Mouse (Mus musculus) myocyte (in vitro differentiated cells): ENCODE data around the gene Cyb5rl. TPM values are rescaled to one million over a fixed set of nuclear protein-coding genes. Genes with fewer than 3 reads are reported as not detected.

Experiments used
- H3K27me3 ChIP-seq: one replicate; pipeline ENCODE4 v1.6.1; 2011; ENCODE audit not compliant: control insufficient read depth, insufficient read depth, insufficient read length
- H3K36me3 ChIP-seq: one replicate; pipeline ENCODE4 v1.6.1; 2011; ENCODE audit not compliant: control insufficient read depth, insufficient read depth
- H3K4me2 ChIP-seq: one replicate; pipeline ENCODE4 v1.6.1; 2011; ENCODE audit warnings: low read depth, control low read depth
- H3K4me3 ChIP-seq: one replicate; pipeline ENCODE4 v1.5.1; 2011; ENCODE audit warnings: mild to moderate bottlenecking, control low read depth, moderate library complexity
- H3K79me2 ChIP-seq: one replicate; pipeline ENCODE4 v1.6.1; 2011; ENCODE audit not compliant: control insufficient read depth, insufficient read depth
- H3ac ChIP-seq: one replicate; pipeline ENCODE4 v1.6.1; 2011; ENCODE audit not compliant: control insufficient read depth, insufficient read length
- CEBPB ChIP-seq: IDR thresholded peaks from 2 replicates; pipeline ENCODE4 v1.6.1; 2011; ENCODE audit warnings: mild to moderate bottlenecking, moderate library complexity; ENCODE audit not compliant: poor library complexity, insufficient read depth, severe bottlenecking
- E2F4 ChIP-seq: IDR thresholded peaks from one replicate; pipeline ENCODE4 v1.6.1; 2011; ENCODE audit warnings: mild to moderate bottlenecking, control low read depth, moderate library complexity; ENCODE audit not compliant: insufficient read depth
- MAX ChIP-seq: IDR thresholded peaks from one replicate; pipeline ENCODE4 v1.6.1; 2011; ENCODE audit warnings: low read depth, mild to moderate bottlenecking, control low read depth
- MYOD1 ChIP-seq, 3 experiments: IDR thresholded peaks; one replicate each; pipeline ENCODE4 v1.6.1; 2011; ENCODE audit warnings: control low read depth in 2 of 3, low read depth in 2 of 3, mild to moderate bottlenecking in 2 of 3, moderate library complexity in 1 of 3; ENCODE audit not compliant: insufficient read length in 2 of 3, control insufficient read depth in 1 of 3
- MYOG ChIP-seq, 3 experiments: IDR thresholded peaks; one replicate each; pipeline ENCODE4 v1.6.1; 2011; ENCODE audit warnings: control low read depth in 2 of 3, low read depth in 2 of 3, mild to moderate bottlenecking in 2 of 3; ENCODE audit not compliant: insufficient read length in 2 of 3, control insufficient read depth in 1 of 3, insufficient read depth in 1 of 3
- POLR2A ChIP-seq: IDR thresholded peaks from one replicate; pipeline ENCODE4 v1.6.1; 2011; ENCODE audit warnings: low read depth, mild to moderate bottlenecking, control low read depth, moderate library complexity; ENCODE audit not compliant: insufficient read length
- POLR2AphosphoS2 ChIP-seq: IDR thresholded peaks from one replicate; pipeline ENCODE4 v1.6.1; 2011; ENCODE audit warnings: low read depth, control low read depth; ENCODE audit not compliant: insufficient read length
- REST ChIP-seq: IDR thresholded peaks from one replicate; pipeline ENCODE4 v1.6.1; 2011; ENCODE audit warnings: mild to moderate bottlenecking, control low read depth, moderate library complexity; ENCODE audit not compliant: insufficient read depth, insufficient read length
- SRF ChIP-seq: IDR thresholded peaks from one replicate; pipeline ENCODE4 v1.6.1; 2011; ENCODE audit warnings: low read depth; ENCODE audit not compliant: control insufficient read depth, insufficient read length
- TCF12 ChIP-seq: IDR thresholded peaks from one replicate; pipeline ENCODE4 v1.6.1; 2011; ENCODE audit warnings: mild to moderate bottlenecking, control low read depth; ENCODE audit not compliant: poor library complexity, insufficient read depth, severe bottlenecking
- TCF3 ChIP-seq: IDR thresholded peaks from one replicate; pipeline ENCODE4 v1.6.1; 2011; ENCODE audit warnings: low read depth, control low read depth; ENCODE audit not compliant: insufficient read length
- USF1 ChIP-seq: IDR thresholded peaks from one replicate; pipeline ENCODE4 v1.6.1; 2011; ENCODE audit warnings: low read depth, mild to moderate bottlenecking, control low read depth, moderate library complexity
- polyA plus RNA-seq: library from polyadenylated mRNA; unstranded; fragments of >200 nt; fragmentation: generic; extraction: Trizol; gene quantifications from one replicate; pipeline ENCODE4 v1.2.1, GENCODE M21; 2012; ENCODE audit warnings: missing spikeins

Cyb5rl gene
- polyA plus RNA-seq, 1 experiment: 9.1 TPM

DNA sequence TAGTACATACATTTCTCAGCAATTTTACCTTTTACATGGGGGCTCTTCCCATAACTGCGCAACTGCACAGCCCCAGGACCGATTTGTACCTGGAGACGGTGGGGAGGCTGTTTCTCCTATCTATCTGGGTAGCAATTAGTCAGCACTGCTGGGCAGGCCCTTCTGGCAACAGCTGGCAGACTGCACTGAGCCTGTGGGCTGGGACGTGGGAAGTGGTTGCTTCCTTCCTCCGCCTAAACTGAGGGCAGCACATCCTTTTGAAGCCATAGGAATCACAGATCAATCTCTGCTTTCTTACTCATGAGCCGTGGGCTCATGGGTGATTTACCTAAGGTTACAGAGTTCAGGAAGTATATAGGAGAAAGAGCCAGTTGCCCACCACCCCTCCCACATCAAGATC, 8.0 kb upstream of the Cyb5rl start:
- no peak overlapping the region for H3K4me3 ChIP-seq
- H3K36me3 ChIP-seq: peaks cover 24% of the 10 kb centered on the region
- H3K27me3 ChIP-seq: no peaks in the 10 kb centered on the region
- no peak overlapping the region for H3ac ChIP-seq
- TF ChIP-seq MYOG (IDR thresholded peaks at IDR 0.05; ENCODE audit: control insufficient read depth in 1 of 3, insufficient read depth in 1 of 3, insufficient read length in 2 of 3, low read depth in 2 of 3): peak in 1 of 3 experiments; percentile 19
- TF ChIP-seq REST: no peak
- no peak overlapping the region for H3K4me2 ChIP-seq
- H3K79me2 ChIP-seq: no peaks in the 10 kb centered on the region

DNA sequence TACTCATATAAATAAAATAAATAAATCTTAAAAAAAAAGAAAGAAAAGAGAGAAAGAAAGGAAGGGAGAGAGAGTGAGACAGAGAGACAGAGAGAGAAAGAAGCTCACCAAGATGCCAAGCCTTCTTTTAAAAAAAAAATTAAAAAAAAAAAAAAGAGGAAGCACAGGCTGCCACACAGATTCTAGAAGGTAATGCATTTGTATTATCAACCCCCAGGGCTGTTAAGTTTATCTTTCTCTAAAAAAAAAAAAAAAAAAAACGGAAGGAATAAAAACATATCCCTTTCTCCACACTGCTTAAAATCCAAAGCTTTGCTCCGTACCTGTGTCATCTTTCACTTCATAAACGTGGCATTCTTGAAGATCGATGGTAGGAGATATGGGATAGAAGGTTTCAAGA, 5.2 kb upstream of the Cyb5rl start:
- TF ChIP-seq CEBPB: no peak
- H3K79me2 ChIP-seq: peaks cover 11% of the 10 kb centered on the region
- no peaks in the 10 kb centered on the region for H3K27me3 ChIP-seq
- H3K4me3 ChIP-seq: no peak overlapping the region
- no peak overlapping the region for H3ac ChIP-seq
- peaks cover 24% of the 10 kb centered on the region for H3K36me3 ChIP-seq
- no peak overlapping the region for H3K4me2 ChIP-seq

DNA sequence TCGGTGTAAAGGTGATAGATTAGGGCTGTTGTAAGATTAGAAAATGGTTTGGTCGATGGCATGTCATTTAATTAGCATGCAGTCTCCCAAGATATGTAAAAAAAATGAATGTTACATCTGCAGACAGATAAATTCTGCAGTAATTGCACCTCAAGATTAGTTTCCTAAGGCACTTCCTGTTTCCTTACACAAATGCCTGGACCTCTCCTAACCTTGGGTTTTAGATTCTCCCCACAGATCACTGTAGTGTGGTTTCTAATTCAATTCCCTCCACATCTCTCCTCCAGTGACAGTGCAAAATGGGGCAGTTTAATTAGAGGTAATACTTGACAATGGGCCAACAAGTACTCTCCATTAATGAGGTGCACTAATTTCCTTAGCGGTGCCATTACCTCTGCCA, 3.6 kb upstream of the Cyb5rl start:
- Histone ChIP-seq H3K4me3 (no peak overlapping the region), H3K4me2 (no peak overlapping the region), H3K36me3 (peaks cover 21% of the 10 kb centered on the region), H3K79me2 (peaks cover 11% of the 10 kb centered on the region), H3ac (no peak overlapping the region), H3K27me3 (no peaks in the 10 kb centered on the region)
- TF ChIP-seq USF1 (no peak), CEBPB (no peak), MAX (no peak), SRF (no peak), TCF3 (no peak), REST (no peak), POLR2A (no peak), MYOD1 (IDR thresholded peaks at IDR 0.05; ENCODE audit: control insufficient read depth in 1 of 3, insufficient read length in 2 of 3, low read depth in 2 of 3) (no peak), E2F4 (no peak), MYOG (IDR thresholded peaks at IDR 0.05; ENCODE audit: control insufficient read depth in 1 of 3, insufficient read depth in 1 of 3, insufficient read length in 2 of 3, low read depth in 2 of 3) (no peak), POLR2AphosphoS2 (no peak), TCF12 (no peak)

DNA sequence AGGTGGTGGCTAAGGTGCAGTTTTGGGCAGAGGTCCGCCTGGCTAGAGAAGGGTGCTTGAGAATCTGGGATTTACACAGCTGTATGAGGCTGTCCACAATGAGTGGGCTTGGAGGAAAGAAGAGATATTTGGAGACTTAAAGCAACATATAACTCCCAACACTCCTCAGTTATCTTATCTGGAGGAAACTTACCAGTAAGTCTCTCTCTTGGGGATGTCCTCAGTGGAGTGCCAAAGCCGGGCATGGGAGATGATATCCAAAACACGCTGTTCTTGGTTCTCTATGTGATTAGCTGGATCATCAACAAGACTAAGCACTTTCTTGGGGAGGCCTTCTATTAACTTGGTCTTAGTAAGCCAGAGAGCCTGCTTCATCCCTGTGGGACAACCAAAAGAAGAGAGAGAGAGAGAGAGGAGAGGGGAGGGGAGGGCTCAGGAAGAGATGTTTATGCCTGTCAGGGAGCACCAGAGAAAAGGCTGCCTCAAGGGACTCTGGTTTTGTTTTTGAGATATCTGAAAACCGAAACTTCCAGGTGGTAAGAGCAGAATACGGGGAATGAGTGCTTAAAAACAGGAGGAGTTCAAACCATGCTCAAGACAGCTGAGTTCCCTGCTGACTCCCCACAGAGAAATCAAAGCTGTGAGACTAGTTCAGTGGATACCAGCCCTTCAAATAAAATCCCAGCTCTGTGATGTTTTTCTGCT, 2.2 kb upstream of the Cyb5rl start:
- H3K4me3 ChIP-seq: no peak overlapping the region
- TF ChIP-seq TCF12: no peak
- TF ChIP-seq CEBPB: no peak
- no peak for TF ChIP-seq MYOG (IDR thresholded peaks at IDR 0.05; ENCODE audit: control insufficient read depth in 1 of 3, insufficient read depth in 1 of 3, insufficient read length in 2 of 3, low read depth in 2 of 3)
- no peak for TF ChIP-seq SRF
- TF ChIP-seq POLR2AphosphoS2: no peak
- TF ChIP-seq REST: no peak
- H3K79me2 ChIP-seq: peaks cover 11% of the 10 kb centered on the region
- H3ac ChIP-seq: no peak overlapping the region
- no peak overlapping the region for H3K4me2 ChIP-seq
- no peaks in the 10 kb centered on the region for H3K27me3 ChIP-seq
- H3K36me3 ChIP-seq: peaks cover 21% of the 10 kb centered on the region

DNA sequence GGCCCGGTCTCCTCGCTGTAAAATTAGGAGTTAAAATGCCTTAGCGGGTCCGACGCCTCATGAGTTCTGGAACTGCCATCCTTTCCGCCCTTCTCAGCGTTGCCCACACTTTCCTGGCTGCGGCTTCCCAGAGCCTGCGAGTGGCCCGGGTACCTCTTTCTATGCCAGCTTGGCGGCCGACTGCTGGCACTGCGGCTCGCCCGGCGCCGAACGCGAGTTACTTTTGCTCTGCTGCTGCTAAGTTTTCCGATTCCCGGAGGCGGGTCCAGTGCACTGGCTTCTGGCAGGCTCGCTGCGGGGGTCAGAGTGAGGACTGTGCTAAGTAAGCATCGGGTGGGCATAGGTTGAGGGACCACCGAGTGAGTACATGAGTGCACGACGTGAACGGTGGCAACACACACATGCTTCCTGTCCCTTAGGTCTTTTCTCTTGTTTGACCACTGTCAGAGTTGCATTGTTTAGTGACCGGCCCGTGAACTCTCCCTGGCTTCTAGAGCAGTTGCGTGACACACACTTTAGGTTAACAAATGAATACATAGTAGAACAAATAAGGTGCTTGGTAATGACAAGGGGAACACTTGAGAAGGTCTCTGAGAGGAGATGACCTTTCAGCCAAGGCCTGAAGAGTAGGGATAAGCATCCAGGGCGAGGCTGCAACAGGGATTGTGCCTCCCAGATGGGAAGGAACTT, 508 bp downstream of the Cyb5rl start:
- Histone ChIP-seq H3K36me3 (peaks cover 10% of the 10 kb centered on the region), H3K79me2 (peaks cover 11% of the 10 kb centered on the region), H3K4me3 (peak overlapping the region; percentile 50), H3K27me3 (no peaks in the 10 kb centered on the region), H3ac (peak overlapping the region; percentile 25), H3K4me2 (peak overlapping the region; percentile 82)
- TF ChIP-seq TCF3: no peak
- no peak for TF ChIP-seq POLR2AphosphoS2
- TF ChIP-seq MAX: no peak
- TF ChIP-seq USF1: no peak
- no peak for TF ChIP-seq E2F4
- no peak for TF ChIP-seq SRF
- no peak for TF ChIP-seq CEBPB
- no peak for TF ChIP-seq MYOD1 (IDR thresholded peaks at IDR 0.05; ENCODE audit: control insufficient read depth in 1 of 3, insufficient read length in 2 of 3, low read depth in 2 of 3)
- no peak for TF ChIP-seq MYOG (IDR thresholded peaks at IDR 0.05; ENCODE audit: control insufficient read depth in 1 of 3, insufficient read depth in 1 of 3, insufficient read length in 2 of 3, low read depth in 2 of 3)
